Mouse (Mus musculus) small intestine, adult 2 months (tissue): ENCODE results near the gene Daglb. TPM values are rescaled to one million over a fixed set of nuclear protein-coding genes. Genes with fewer than 3 reads are reported as not detected.

Experiments used
- H3K27ac ChIP-seq: fragments of 200-500 bp; 2 replicates; pipeline ENCODE4 v1.5.1; 2012; ENCODE audit warnings: low read depth, low read length, control low read depth, inconsistent platforms; ENCODE audit not compliant: insufficient read depth
- H3K27me3 ChIP-seq: fragments of 200-500 bp; 2 replicates; pipeline ENCODE4 v1.6.1; 2012; ENCODE audit warnings: mild to moderate bottlenecking, moderate library complexity, low read length, inconsistent platforms; ENCODE audit not compliant: control insufficient read depth, insufficient read depth
- H3K36me3 ChIP-seq: fragments of 200-500 bp; 2 replicates; pipeline ENCODE4 v1.6.1; 2012; ENCODE audit warnings: mild to moderate bottlenecking, low read length, control low read depth, inconsistent platforms; ENCODE audit not compliant: control insufficient read depth, insufficient read depth
- H3K4me1 ChIP-seq: fragments of 200-500 bp; 2 replicates; pipeline ENCODE4 v1.6.1; 2012; ENCODE audit warnings: low read length, inconsistent platforms, mixed read lengths; ENCODE audit not compliant: control insufficient read depth, insufficient read depth, insufficient read length
- H3K4me3 ChIP-seq: fragments of 200-500 bp; 2 replicates; pipeline ENCODE4 v1.5.1; 2012; ENCODE audit warnings: low read depth, mild to moderate bottlenecking, control low read depth, inconsistent platforms, low read length, moderate library complexity
- CTCF ChIP-seq: fragments of 200-500 bp; IDR thresholded peaks from 2 replicates; pipeline ENCODE4 v1.5.1; 2012; ENCODE audit warnings: low read depth, mild to moderate bottlenecking, control low read depth, inconsistent platforms, low read length, moderate library complexity, mixed read lengths; ENCODE audit not compliant: insufficient replicate concordance, insufficient read length; ENCODE audit errors: extremely low read depth
- POLR2A ChIP-seq: fragments of 200-500 bp; IDR thresholded peaks from 2 replicates; pipeline ENCODE4 v1.6.1; 2012; ENCODE audit warnings: low read depth, mild to moderate bottlenecking, control low read depth, inconsistent platforms, low read length, moderate library complexity
- WGBS: fragments of 180-500 bp; shearing (Covaris S2); methylation state at CpG from one replicate; pipeline ENCODE4 v1.1.7; 2018; 5-methylcytosine and 5-hydroxymethylcytosine counted together
- polyA plus RNA-seq: library from polyadenylated mRNA; depleted of rRNA; stranded (reverse); fragments of >200 nt; gene quantifications from 2 replicates; pipeline ENCODE4 v1.2.3, GENCODE M21; 2012

The Daglb gene
- polyA plus RNA-seq, 1 experiment = 12.7 TPM

DNA sequence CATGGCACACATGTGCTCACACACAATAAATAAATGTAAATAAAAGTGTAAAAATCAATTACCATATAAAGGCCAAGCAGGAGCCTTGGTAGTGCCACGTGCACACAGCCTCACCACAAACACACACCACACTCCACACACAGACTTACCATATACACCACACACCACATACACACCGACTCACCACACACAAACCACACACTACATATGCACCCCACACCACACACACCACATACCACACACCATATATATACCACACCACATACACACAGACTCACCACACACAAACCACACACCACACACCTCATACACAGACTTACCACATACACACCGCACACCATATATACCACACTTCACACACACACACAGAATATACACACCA lies 6.8 kb downstream of the Daglb start:
- no peak for TF ChIP-seq POLR2A
- TF ChIP-seq CTCF = no peak
- Histone ChIP-seq H3K27me3 (no peaks in the 10 kb centered on the region), H3K4me3 (no peak overlapping the region), H3K27ac (no peak overlapping the region), H3K36me3 (peaks cover 49% of the 10 kb centered on the region), H3K4me1 (peaks cover 10% of the 10 kb centered on the region; the same call in 1 of the 2 replicates)
- whole genome bisulfite sequencing = 73% methylated on average over 3 of the region's 3 CpGs

DNA sequence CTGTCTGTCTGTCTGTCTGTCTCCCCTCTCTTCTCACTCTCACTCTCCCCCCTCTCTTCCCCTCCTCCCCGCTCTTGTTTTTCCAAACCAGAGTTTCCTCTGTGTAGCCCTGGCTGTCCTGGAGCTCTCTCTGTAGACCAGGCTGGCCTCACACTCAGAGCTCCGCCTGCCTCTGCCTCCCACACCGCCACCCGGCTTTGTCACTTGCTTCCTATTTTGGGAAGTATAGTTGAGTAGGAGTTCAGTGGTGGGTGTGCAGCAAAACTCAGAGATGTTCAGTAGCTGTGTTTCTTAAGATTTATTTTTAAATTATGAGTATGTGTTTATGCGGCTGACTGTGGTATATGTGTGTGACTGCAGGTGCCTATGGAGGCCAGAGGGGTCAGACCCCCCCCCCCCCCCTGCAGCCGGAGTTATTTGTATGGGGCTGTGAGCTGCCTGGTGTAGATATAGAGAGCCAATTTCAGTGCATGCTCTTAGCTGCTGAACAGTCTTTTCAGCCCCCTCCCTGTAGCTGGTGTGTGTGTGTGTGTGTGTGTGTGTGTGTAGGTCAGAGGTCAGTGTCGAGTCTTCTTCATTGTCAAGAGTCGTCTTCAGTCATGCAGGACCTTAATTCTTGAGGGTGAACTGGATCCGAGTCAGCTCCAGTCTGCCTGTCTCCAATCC lies 7.7 kb downstream of the Daglb start:
- WGBS = 88% methylated on average over 9 of the region's 9 CpGs
- peaks cover 53% of the 10 kb centered on the region for H3K36me3 ChIP-seq
- peaks cover 3% of the 10 kb centered on the region; the same call in 1 of the 2 replicates for H3K4me1 ChIP-seq
- no peak for TF ChIP-seq CTCF
- TF ChIP-seq POLR2A = no peak
- H3K27ac ChIP-seq = no peak overlapping the region
- H3K4me3 ChIP-seq = no peak overlapping the region
- H3K27me3 ChIP-seq = no peaks in the 10 kb centered on the region

DNA sequence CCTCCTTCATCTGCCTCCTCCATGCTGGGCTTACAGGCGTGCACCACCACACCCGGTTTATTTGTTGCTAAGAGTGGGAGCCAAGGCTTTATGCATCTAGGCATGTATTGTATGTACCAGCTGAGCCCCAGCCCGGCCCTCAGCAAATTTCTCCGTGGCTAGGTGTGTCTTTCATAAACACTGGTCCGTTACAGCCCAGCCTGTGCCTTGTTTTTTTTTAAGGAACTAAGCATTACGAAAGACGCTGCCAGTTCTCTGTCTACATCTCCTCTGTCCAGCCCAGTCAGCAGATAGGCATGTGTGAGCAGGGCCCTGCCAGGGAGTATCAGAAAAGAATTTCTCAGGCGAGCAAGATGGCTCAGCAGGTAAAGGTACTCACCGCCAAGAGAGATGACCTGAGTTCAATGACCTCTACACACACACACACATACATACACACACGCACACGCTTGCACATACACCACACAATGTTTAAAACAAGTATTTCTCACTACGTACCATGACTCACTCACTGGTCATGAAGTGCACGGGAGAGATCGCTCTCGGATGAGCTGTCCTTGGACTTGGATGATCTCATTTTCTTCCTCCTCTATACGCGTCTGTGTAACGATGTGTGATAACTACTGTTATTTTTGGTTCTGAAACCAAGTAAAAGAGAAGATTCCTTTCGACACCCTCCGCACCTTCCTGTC lies 10.9 kb downstream of the Daglb start:
- peaks cover 53% of the 10 kb centered on the region for H3K36me3 ChIP-seq
- H3K27ac ChIP-seq = no peak overlapping the region
- TF ChIP-seq CTCF = no peak
- TF ChIP-seq POLR2A = no peak

DNA sequence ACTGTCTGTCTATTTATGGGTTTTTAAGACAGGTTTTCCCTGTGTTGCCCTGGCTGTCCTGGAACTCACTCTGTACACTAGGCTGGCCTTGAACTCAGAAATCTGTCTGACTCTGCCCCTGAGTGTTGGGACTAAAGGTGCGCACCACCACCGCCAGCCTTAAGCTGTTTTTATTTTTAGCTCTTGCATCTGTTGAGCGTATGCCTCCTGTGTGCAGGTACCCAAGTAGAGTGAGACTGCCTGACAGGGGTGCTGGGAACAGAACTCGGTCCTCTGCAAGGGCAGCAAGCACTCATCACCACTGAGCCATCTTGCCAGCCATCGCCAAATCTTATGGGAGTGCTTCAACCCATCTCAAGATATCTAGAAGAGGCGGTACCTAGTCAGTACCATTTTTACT lies 11.6 kb downstream of the Daglb start:
- H3K4me3 ChIP-seq = no peak overlapping the region
- TF ChIP-seq POLR2A (no peak), CTCF (no peak)
- H3K27me3 ChIP-seq = no peaks in the 10 kb centered on the region
- peaks cover 56% of the 10 kb centered on the region for H3K36me3 ChIP-seq
- H3K4me1 ChIP-seq = no peaks in the 10 kb centered on the region
- WGBS = 96% methylated on average over 6 of the region's 6 CpGs
- H3K27ac ChIP-seq = no peak overlapping the region

More for the DNA sequence above, 10.9 kb downstream of the Daglb start:
- no peaks in the 10 kb centered on the region for H3K27me3 ChIP-seq
- H3K4me1 ChIP-seq = no peaks in the 10 kb centered on the region
- 84% methylated on average over 20 of the region's 20 CpGs for WGBS
- no peak overlapping the region for H3K4me3 ChIP-seq

DNA sequence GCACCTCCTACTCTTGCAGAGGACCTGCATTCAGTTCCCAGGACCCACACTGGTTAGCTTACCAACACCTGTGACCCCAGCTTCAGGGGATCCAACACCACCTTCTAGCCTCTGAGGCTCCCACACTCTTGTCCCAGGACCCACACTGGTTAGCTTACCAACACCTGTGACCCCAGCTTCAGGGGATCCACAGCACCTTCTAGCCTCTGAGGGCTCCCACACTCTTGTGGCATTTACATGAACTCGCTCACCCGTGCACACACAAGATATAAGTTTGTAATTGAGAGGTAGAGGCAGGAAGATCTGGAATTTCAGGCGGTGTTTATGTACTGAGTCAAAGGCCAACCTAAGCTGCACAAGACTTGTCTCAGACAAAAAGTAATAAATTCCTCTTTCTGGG lies 13.5 kb downstream of the Daglb start:
- H3K4me1 ChIP-seq = no peaks in the 10 kb centered on the region
- no peak overlapping the region for H3K4me3 ChIP-seq
- WGBS = 88% methylated on average over 3 of the region's 3 CpGs
- no peak overlapping the region for H3K27ac ChIP-seq
- H3K36me3 ChIP-seq = peaks cover 69% of the 10 kb centered on the region
- H3K27me3 ChIP-seq = no peaks in the 10 kb centered on the region
- TF ChIP-seq CTCF (no peak), POLR2A (no peak)

DNA sequence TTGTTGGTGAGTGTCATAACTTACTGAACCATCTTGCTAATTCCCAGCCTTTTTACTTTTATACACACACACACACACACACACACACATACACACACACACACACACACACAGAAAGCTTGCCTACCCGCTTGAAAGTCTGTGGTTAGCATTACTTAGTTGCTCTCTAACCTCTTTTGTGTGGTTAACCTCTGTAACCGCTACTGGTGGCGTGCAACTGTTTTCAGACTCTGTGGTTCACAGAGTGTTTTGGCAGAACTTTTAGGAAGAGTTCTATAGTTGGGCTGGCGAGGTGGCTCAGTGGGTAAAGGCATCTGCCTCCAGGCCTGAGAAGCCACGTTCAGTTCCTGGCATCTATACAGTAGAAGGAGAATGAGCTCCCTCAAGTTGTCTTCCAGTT lies 20.6 kb downstream of the Daglb start:
- 82% methylated on average over 5 of the region's 5 CpGs for WGBS

DNA sequence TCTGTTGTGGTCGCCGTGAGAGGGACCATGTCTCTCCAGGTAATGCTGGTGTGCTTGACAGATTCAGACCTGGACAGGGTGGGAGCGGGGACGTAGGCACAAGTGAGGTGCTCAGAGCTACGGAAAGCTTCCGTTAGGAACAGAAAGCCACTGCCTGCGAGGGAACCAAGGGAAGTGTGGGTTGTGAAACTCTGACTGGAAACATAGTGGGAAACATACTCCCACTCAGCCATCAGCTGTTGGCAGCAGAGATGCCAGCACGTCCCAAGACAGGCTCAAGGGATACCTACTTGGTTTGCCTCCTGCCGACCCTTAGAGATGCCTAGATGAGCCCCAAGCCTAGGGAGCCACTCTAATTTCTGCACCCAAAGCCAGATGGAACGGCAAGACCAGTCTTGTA lies 22.8 kb downstream of the Daglb start:
- Histone ChIP-seq H3K27ac (no peak overlapping the region), H3K27me3 (no peaks in the 10 kb centered on the region), H3K4me3 (no peak overlapping the region), H3K36me3 (peaks cover 48% of the 10 kb centered on the region), H3K4me1 (no peaks in the 10 kb centered on the region; the same call in 1 of the 2 replicates)
- 91% methylated on average over 10 of the region's 10 CpGs for WGBS
- TF ChIP-seq POLR2A (no peak), CTCF (no peak)

More for the DNA sequence above, 20.6 kb downstream of the Daglb start:
- Histone ChIP-seq H3K4me1 (no peaks in the 10 kb centered on the region; the same call in 1 of the 2 replicates), H3K27ac (no peak overlapping the region), H3K27me3 (no peaks in the 10 kb centered on the region), H3K36me3 (peaks cover 56% of the 10 kb centered on the region), H3K4me3 (no peak overlapping the region)
- TF ChIP-seq CTCF (no peak), POLR2A (no peak)
